Mouse (Mus musculus): ENCODE results near the gene Itpk1. TPM values are rescaled to one million over a fixed set of nuclear protein-coding genes. Genes with fewer than 3 reads are reported as not detected.

Itpk1 gene
- polyA plus RNA-seq, 1 experiment from 2014 or later: 17.1 TPM

- 34% methylated on average over 7 of the region's 7 CpGs for WGBS
Observed at GRCm38 (mm10) chr12:102626841-102627240, 77.9 kb downstream of the Itpk1 start.

GRCm38 (mm10) chr12:102625717-102626116 lies 79.0 kb downstream of the Itpk1 start:
- Histone ChIP-seq H3K4me1 (0 out of 2 replicates have a peak, but pooled peaks cover 5% of the 10 kb centered on the region), H3K9ac (no peak overlapping the region), H3K27ac (no peak overlapping the region), H3K9me3 (replicated peaks) (no peaks in the 10 kb centered on the region), H3K27me3 (no peaks in the 10 kb centered on the region), H3K4me2 (replicated peaks) (no peak overlapping the region), H3K4me3 (no peak overlapping the region), H3K36me3 (no peaks in the 10 kb centered on the region)
- ATAC-seq (ENCODE audit: low FRiP score): no peak
- 87% methylated on average over 6 of the region's 6 CpGs for WGBS

More at GRCm38 (mm10) chr12:102626841-102627240, 77.9 kb downstream of the Itpk1 start:
- ATAC-seq (ENCODE audit: low FRiP score): no peak
- Histone ChIP-seq H3K27me3 (no peaks in the 10 kb centered on the region), H3K27ac (no peak overlapping the region), H3K9me3 (replicated peaks) (no peaks in the 10 kb centered on the region), H3K4me3 (no peak overlapping the region), H3K4me1 (peaks cover 7% of the 10 kb centered on the region; the same call in 1 of the 2 replicates), H3K4me2 (replicated peaks) (no peak overlapping the region), H3K36me3 (no peaks in the 10 kb centered on the region), H3K9ac (no peak overlapping the region)

GRCm38 (mm10) chr12:102625118-102625517 lies 79.6 kb downstream of the Itpk1 start:
- no peaks in the 10 kb centered on the region for H3K27me3 ChIP-seq
- ATAC-seq (ENCODE audit: low FRiP score): no peak
- no peak overlapping the region for H3K4me3 ChIP-seq
- H3K4me1 ChIP-seq: 0 out of 2 replicates have a peak, but pooled peaks cover 5% of the 10 kb centered on the region
- H3K9me3 ChIP-seq (replicated peaks): no peaks in the 10 kb centered on the region
- no peak overlapping the region for H3K4me2 ChIP-seq (replicated peaks)
- no peak overlapping the region for H3K27ac ChIP-seq
- H3K9ac ChIP-seq: no peak overlapping the region
- 87% methylated on average over 5 of the region's 5 CpGs for WGBS
- no peaks in the 10 kb centered on the region for H3K36me3 ChIP-seq

DNA sequence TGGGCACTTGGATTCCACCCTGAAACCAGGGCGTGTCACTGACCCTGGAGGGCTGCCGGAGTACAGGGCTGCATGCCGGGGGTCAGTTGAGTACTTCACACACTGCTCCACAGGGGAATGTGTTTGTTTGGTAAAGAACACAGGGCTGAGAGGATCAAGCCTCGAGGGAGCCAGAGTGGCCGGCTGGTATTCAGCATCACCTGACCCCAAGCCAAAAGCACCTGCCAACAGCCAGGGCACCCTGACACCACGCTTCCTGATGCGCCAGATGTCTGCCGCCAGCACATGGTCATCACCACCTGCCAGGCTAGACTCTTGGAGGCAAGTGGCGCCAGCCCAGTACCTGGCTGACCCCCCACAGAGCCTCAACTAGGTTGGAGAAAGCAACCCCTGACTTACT lies 80.9 kb downstream of the Itpk1 start:
- 74% methylated on average over 9 of the region's 9 CpGs for WGBS
- Histone ChIP-seq H3K27me3 (no peaks in the 10 kb centered on the region), H3K4me3 (no peak overlapping the region), H3K9me3 (replicated peaks) (no peaks in the 10 kb centered on the region), H3K27ac (no peak overlapping the region), H3K4me2 (replicated peaks) (no peak overlapping the region), H3K9ac (no peak overlapping the region), H3K4me1 (peaks cover 10% of the 10 kb centered on the region), H3K36me3 (no peaks in the 10 kb centered on the region)
- no peak for ATAC-seq (ENCODE audit: low FRiP score)

DNA sequence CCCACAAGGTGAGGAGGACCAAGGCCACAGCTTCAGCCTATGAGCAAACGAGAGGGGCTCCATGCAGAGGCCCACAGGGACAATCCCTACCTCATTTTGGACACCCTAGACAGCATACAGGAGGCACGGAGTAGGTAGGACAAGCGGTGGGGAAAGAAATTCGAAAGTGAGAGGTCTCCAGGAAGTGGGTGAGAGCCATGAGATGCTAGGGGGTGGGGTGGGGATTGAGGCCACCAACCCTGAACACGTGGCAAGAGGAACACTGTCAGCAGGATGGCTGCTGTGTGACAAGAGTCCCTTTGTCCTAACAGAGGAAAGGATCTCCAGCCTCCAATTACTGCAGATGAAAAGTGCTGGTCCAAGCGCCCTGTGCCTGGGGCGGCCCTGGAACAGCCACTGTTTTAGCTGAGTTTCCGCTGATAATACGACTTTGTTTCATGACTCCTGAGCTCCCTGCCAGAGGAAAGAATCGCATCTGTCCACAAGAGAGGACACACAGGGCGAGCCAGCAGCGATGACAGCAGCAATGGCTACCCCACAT lies 82.4 kb downstream of the Itpk1 start:
- Histone ChIP-seq H3K36me3 (no peaks in the 10 kb centered on the region), H3K4me1 (peaks cover 12% of the 10 kb centered on the region), H3K4me3 (no peak overlapping the region), H3K9ac (no peak overlapping the region), H3K27me3 (no peaks in the 10 kb centered on the region), H3K9me3 (replicated peaks) (no peaks in the 10 kb centered on the region), H3K4me2 (replicated peaks) (no peak overlapping the region), H3K27ac (no peak overlapping the region)
- WGBS: 62% methylated on average over 12 of the region's 12 CpGs
- no peak for ATAC-seq (ENCODE audit: low FRiP score)

DNA sequence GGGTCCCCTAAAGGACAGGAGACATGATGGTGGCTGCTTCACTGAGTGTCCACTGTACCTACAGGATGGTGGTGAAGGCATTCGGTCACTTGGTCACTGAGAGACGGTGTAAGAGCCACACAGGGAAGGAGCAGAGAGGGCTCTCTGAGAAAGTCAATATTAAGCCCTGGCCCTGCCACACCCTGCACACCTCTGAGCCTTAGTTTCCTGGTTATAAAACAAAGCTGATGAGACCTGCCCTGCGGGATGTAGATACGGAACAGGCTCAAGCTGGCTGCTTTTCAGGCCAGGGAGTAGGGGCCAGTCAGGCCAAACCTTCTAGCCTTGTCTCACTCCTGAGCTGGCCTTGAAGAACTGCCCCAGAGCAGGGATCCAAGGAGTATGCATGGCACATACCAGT lies 82.9 kb downstream of the Itpk1 start:
- Histone ChIP-seq H3K4me1 (peaks cover 15% of the 10 kb centered on the region), H3K9ac (no peak overlapping the region), H3K4me3 (no peak overlapping the region), H3K9me3 (replicated peaks) (no peaks in the 10 kb centered on the region), H3K27me3 (no peaks in the 10 kb centered on the region), H3K36me3 (no peaks in the 10 kb centered on the region), H3K27ac (no peak overlapping the region), H3K4me2 (replicated peaks) (no peak overlapping the region)
- ATAC-seq (ENCODE audit: low FRiP score): no peak
- 95% methylated on average over 4 of the region's 4 CpGs for WGBS

DNA sequence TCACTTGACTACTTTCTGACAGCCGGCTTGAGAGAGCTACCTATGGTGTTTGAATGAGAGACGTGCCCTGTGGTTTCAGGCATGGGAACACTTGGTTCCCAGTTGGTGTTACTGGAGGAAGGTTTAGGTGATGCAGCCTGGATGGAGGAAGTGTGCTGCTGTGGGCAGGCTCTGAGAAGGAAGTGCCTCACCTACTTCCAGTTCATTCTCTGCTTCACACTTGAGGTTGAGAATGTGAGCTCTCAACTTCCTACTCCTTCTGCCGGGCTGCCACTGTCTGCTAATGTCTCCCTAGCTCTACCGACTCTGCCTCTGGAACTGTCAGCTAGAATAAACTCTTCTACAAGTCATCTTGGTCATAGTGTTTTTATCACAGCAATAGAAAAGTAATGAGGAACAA lies 83.5 kb downstream of the Itpk1 start:
- H3K4me3 ChIP-seq: no peak overlapping the region
- no peaks in the 10 kb centered on the region for H3K27me3 ChIP-seq
- H3K36me3 ChIP-seq: no peaks in the 10 kb centered on the region
- WGBS: 91% methylated on average over 4 of the region's 4 CpGs
- no peak overlapping the region for H3K9ac ChIP-seq
- no peaks in the 10 kb centered on the region for H3K9me3 ChIP-seq (replicated peaks)
- H3K4me1 ChIP-seq: peaks cover 18% of the 10 kb centered on the region
- no peak for ATAC-seq (ENCODE audit: low FRiP score)
- no peak overlapping the region for H3K27ac ChIP-seq
- H3K4me2 ChIP-seq (replicated peaks): no peak overlapping the region

DNA sequence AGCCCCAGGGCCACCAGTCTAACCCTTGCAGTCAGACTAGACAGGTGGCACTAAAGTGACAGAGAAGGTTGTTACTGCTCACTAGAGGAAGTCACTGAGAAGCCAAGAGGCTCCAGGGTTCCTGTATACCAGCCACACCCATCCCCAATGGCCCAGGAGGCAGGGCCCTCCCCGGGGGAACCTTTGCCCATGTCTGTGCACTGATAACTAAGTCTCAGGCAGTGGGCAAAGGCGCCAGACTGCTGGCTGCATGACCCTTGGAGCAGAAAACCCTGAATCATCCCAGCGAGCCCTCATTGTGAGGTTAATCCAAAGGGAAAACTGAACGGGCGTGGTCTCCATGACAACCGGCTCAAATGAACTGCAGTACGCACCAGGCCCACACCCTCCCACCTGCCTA lies 84.8 kb downstream of the Itpk1 start:
- 54% methylated on average over 7 of the region's 7 CpGs for WGBS
- Histone ChIP-seq H3K27ac (no peak overlapping the region), H3K9me3 (replicated peaks) (no peaks in the 10 kb centered on the region), H3K36me3 (no peaks in the 10 kb centered on the region), H3K4me3 (no peak overlapping the region), H3K4me2 (replicated peaks) (no peak overlapping the region), H3K4me1 (peaks cover 19% of the 10 kb centered on the region), H3K9ac (no peak overlapping the region), H3K27me3 (no peaks in the 10 kb centered on the region)
- no peak for ATAC-seq (ENCODE audit: low FRiP score)

DNA sequence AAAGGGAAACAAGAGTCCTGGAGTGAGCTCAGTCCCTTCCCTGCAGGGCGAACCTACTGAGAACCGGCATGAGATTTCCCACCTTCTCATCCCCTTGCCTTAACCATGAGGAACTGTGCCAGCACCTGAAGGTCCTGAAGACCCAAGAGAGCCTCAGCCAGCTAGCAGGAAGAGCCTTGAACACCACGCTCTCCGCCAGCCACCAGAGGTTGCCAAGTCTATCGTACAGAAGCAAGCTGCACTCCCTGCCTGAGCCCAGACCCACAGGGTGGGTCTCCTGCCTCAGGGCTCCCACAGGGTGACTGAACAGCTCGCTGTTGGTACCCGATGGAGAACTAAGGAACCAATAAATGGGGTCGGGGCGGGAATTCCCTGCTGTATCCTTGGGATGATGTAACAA lies 86.6 kb downstream of the Itpk1 start:
- Histone ChIP-seq H3K9ac (no peak overlapping the region), H3K4me3 (no peak overlapping the region), H3K36me3 (no peaks in the 10 kb centered on the region), H3K4me2 (replicated peaks) (no peak overlapping the region), H3K27ac (no peak overlapping the region), H3K27me3 (no peaks in the 10 kb centered on the region), H3K9me3 (replicated peaks) (no peaks in the 10 kb centered on the region), H3K4me1 (peaks cover 19% of the 10 kb centered on the region)
- ATAC-seq (ENCODE audit: low FRiP score): no peak
- WGBS: 75% methylated on average over 9 of the region's 9 CpGs

GRCm38 (mm10) chr12:102616843-102617519 lies 87.7 kb downstream of the Itpk1 start:
- no peaks in the 10 kb centered on the region for H3K9me3 ChIP-seq (replicated peaks)
- H3K4me3 ChIP-seq: no peak overlapping the region
- no peak overlapping the region for H3K27ac ChIP-seq
- H3K36me3 ChIP-seq: no peaks in the 10 kb centered on the region
- peaks cover 22% of the 10 kb centered on the region for H3K4me1 ChIP-seq
- 69% methylated on average over 7 of the region's 7 CpGs for WGBS
- no peaks in the 10 kb centered on the region for H3K27me3 ChIP-seq
- H3K9ac ChIP-seq: no peak overlapping the region
- ATAC-seq (ENCODE audit: low FRiP score): no peak
- H3K4me2 ChIP-seq (replicated peaks): no peak overlapping the region

DNA sequence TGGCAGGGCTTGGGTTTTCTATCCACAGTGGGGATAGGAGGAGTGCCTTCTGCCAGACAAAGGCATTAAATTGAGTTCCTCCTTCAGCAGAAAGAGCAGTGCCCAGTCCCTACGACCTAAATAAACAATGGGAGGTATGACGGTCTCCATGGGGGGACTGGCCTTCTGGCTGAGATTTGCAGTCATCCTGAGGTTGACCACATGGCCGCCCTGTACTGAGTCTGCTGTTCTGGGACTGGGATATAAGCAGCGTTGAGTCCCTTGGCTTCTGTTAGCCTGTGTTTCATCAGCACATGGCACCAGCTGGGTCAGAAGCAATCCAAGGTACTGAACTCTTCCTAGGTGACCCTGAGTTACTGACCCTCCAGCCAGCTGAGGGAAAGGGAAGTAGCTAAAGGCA lies 88.5 kb downstream of the Itpk1 start:
- H3K9ac ChIP-seq: no peak overlapping the region
- ATAC-seq (ENCODE audit: low FRiP score): no peak
- no peaks in the 10 kb centered on the region for H3K36me3 ChIP-seq
- H3K27me3 ChIP-seq: no peaks in the 10 kb centered on the region
- peaks cover 22% of the 10 kb centered on the region for H3K4me1 ChIP-seq
- H3K9me3 ChIP-seq (replicated peaks): no peaks in the 10 kb centered on the region
- no peak overlapping the region for H3K4me3 ChIP-seq
- H3K27ac ChIP-seq: no peak overlapping the region
- no peak overlapping the region for H3K4me2 ChIP-seq (replicated peaks)
- whole genome bisulfite sequencing: 66% methylated on average over 4 of the region's 4 CpGs

- Histone ChIP-seq H3K9me3 (replicated peaks) (no peaks in the 10 kb centered on the region), H3K4me1 (peaks cover 19% of the 10 kb centered on the region), H3K27ac (no peak overlapping the region), H3K27me3 (no peaks in the 10 kb centered on the region), H3K36me3 (no peaks in the 10 kb centered on the region), H3K9ac (no peak overlapping the region), H3K4me2 (replicated peaks) (no peak overlapping the region), H3K4me3 (no peak overlapping the region)
- no peak for ATAC-seq (ENCODE audit: low FRiP score)
- 83% methylated on average over 4 of the region's 4 CpGs for WGBS
Observed at GRCm38 (mm10) chr12:102613411-102613810, 91.3 kb downstream of the Itpk1 start.

DNA sequence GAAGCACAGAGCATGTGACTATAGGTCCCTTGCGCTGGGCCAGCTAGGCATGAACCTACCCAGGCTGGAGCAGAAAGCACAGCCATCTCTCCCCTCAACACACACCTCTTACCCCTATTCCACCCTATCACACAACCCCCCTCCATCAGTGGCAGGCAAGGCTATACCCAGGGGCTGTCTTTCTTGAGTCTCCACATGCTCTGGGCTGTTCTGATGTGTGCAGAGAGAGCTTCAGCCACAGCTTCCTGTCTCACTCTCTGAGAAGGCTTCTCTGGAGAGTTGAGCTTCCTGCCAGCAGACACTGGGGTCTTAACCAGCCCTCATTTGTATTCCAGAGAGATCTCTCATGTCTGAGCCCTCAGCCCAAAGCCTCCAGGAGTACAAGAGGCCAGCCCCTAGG lies 92.3 kb downstream of the Itpk1 start:
- no peak overlapping the region for H3K4me2 ChIP-seq (replicated peaks)
- no peak overlapping the region for H3K9ac ChIP-seq
- WGBS: 89% methylated on average over 1 of the region's 1 CpGs
- H3K36me3 ChIP-seq: no peaks in the 10 kb centered on the region
- no peaks in the 10 kb centered on the region for H3K9me3 ChIP-seq (replicated peaks)
- no peak for ATAC-seq (ENCODE audit: low FRiP score)
- no peak overlapping the region for H3K4me3 ChIP-seq
- H3K4me1 ChIP-seq: peaks cover 20% of the 10 kb centered on the region
- no peaks in the 10 kb centered on the region for H3K27me3 ChIP-seq
- H3K27ac ChIP-seq: no peak overlapping the region

All from hindbrain, embryonic 12.5 days (tissue).